Mouse (Mus musculus) MEL (cell line): ENCODE data around the gene Cacng5.

Experiments
- CTCF ChIP-seq, 3 experiments: IDR thresholded peaks in 2 of 3; conservative IDR thresholded peaks in 1 of 3; 2 replicates each; pipeline ENCODE4 v1.5.1; 2011 to 2012; ENCODE audit warnings: low read length in 3 of 3, low read depth in 2 of 3, mild to moderate bottlenecking in 2 of 3, improper control_type of control experiment in 1 of 3, inconsistent platforms in 1 of 3, mixed read lengths in 1 of 3, moderate library complexity in 1 of 3; ENCODE audit not compliant: control insufficient read depth in 1 of 3, insufficient read depth in 1 of 3, poor library complexity in 1 of 3, severe bottlenecking in 1 of 3
- EP300 ChIP-seq, 2 experiments: IDR thresholded peaks; 2 replicates each; pipeline ENCODE4 v1.6.1; 2011; ENCODE audit warnings: improper control_type of control experiment in 2 of 2, low read length in 2 of 2, low read depth in 1 of 2, mild to moderate bottlenecking in 1 of 2
- ETS1 ChIP-seq: IDR thresholded peaks from 2 replicates; pipeline ENCODE4 v1.6.1; 2012; ENCODE audit warnings: low read depth, mild to moderate bottlenecking, inconsistent platforms, low read length, improper control_type of control experiment, moderate library complexity
- GATA1 ChIP-seq: IDR thresholded peaks from 2 replicates; pipeline ENCODE4 v1.6.1; 2011; ENCODE audit warnings: low read depth, low read length, improper control_type of control experiment
- HCFC1 ChIP-seq: IDR thresholded peaks from 2 replicates; pipeline ENCODE4 v1.6.1; 2012; ENCODE audit warnings: low read depth, mild to moderate bottlenecking, inconsistent platforms, low read length, improper control_type of control experiment, moderate library complexity
- MEF2A ChIP-seq: IDR thresholded peaks from 2 replicates; pipeline ENCODE4 v1.6.1; 2014; ENCODE audit warnings: low read depth, mild to moderate bottlenecking, inconsistent platforms, low read length, improper control_type of control experiment; ENCODE audit not compliant: poor library complexity, insufficient replicate concordance, severe bottlenecking; ENCODE audit errors: extremely low read depth
- MYB ChIP-seq: IDR thresholded peaks from 2 replicates; pipeline ENCODE4 v1.6.1; 2011; ENCODE audit warnings: mild to moderate bottlenecking, low read depth, low read length, improper control_type of control experiment
- NELFE ChIP-seq: IDR thresholded peaks from 2 replicates; pipeline ENCODE4 v1.6.1; 2011; ENCODE audit warnings: low read depth, low read length, improper control_type of control experiment
- POLR2A ChIP-seq, 2 experiments: IDR thresholded peaks; 2 replicates each; pipeline ENCODE4 v1.6.1; 2011 to 2012; ENCODE audit warnings: low read length in 2 of 2, mild to moderate bottlenecking in 2 of 2, control low read depth in 1 of 2, improper control_type of control experiment in 1 of 2, low read depth in 1 of 2, moderate library complexity in 1 of 2; ENCODE audit not compliant: control insufficient read depth in 1 of 2, insufficient read depth in 1 of 2, poor library complexity in 1 of 2
- RAD21 ChIP-seq: IDR thresholded peaks from 2 replicates; pipeline ENCODE4 v1.6.1; 2011; ENCODE audit warnings: mild to moderate bottlenecking, low read depth, low read length, improper control_type of control experiment
- TBP ChIP-seq: IDR thresholded peaks from 2 replicates; pipeline ENCODE4 v1.8.0; 2011; ENCODE audit warnings: low read depth, low read length, improper control_type of control experiment
- UBTF ChIP-seq: IDR thresholded peaks from 2 replicates; pipeline ENCODE4 v1.6.1; 2012; ENCODE audit warnings: low read depth, mild to moderate bottlenecking, inconsistent platforms, low read length, improper control_type of control experiment, moderate library complexity, borderline replicate concordance; ENCODE audit not compliant: insufficient read depth
- USF1 ChIP-seq: IDR thresholded peaks from 2 replicates; pipeline ENCODE4 v1.6.1; 2014; ENCODE audit warnings: low read depth, mild to moderate bottlenecking, inconsistent platforms, low read length, improper control_type of control experiment, moderate library complexity
- ZMIZ1 ChIP-seq: IDR thresholded peaks from 2 replicates; pipeline ENCODE4 v1.6.1; 2012; ENCODE audit warnings: low read depth, mild to moderate bottlenecking, inconsistent platforms, low read length, improper control_type of control experiment, moderate library complexity

GRCm38 (mm10) chr11:107872743-107873142, 42.1 kb downstream of the Cacng5 start:
- TF ChIP-seq CTCF (IDR thresholded peaks at IDR 0.05 in 2 of 3, conservative IDR thresholded peaks at IDR 0.05 in 1 of 3; ENCODE audit: control insufficient read depth in 1 of 3, insufficient read depth in 1 of 3, low read depth in 2 of 3, low read length in 3 of 3, poor library complexity in 1 of 3, severe bottlenecking in 1 of 3) (peak; percentile 21 to 26 (median 25); a peak in 3 of 6 replicates), MYB (no peak), EP300 (IDR thresholded peaks at IDR 0.05; ENCODE audit: low read depth in 1 of 2, low read length in 2 of 2) (no peak), POLR2A (IDR thresholded peaks at IDR 0.05; ENCODE audit: control insufficient read depth in 1 of 2, insufficient read depth in 1 of 2, low read depth in 1 of 2, low read length in 2 of 2, poor library complexity in 1 of 2) (no peak), HCFC1 (no peak), GATA1 (no peak), ETS1 (no peak), NELFE (no peak), UBTF (no peak), TBP (no peak), USF1 (no peak), RAD21 (no peak; the same call in 1 of the 2 replicates), MEF2A (no peak), ZMIZ1 (no peak)
